8 mouse cellular contexts compared by ENCODE assay signal in genomic region chr19:40736680-40737512, GRCm38 (mm10). TPM values are rescaled to one million over a fixed set of nuclear protein-coding genes. Genes with fewer than 3 reads are reported as not detected.
DNase-seq lines count a peak whose midpoint lies in the region; ATAC-seq lines count a peak whose summit lies in the region.

No protein-coding gene starts in this region.

- peak overlapping the region; percentile 43 for H3K4me3 ChIP-seq in embryonic facial prominence, embryonic 10.5 days
- H3K4me3 ChIP-seq in intestine, embryonic 16.5 days (ENCODE audit: low read length), result no peak overlapping the region; the same call in 1 of the 2 replicates
- H3K4me3 ChIP-seq in midbrain, embryonic 11.5 days (ENCODE audit: low read depth, low read length), result no peak overlapping the region

- H3K36me3 ChIP-seq in embryonic facial prominence, embryonic 10.5 days (replicated peaks), result no peaks in the 10 kb centered on the region
- no peaks in the 10 kb centered on the region for H3K36me3 ChIP-seq in intestine, embryonic 16.5 days (ENCODE audit: control insufficient read depth, insufficient read depth, low read length)
- H3K36me3 ChIP-seq in midbrain, embryonic 11.5 days (ENCODE audit: control insufficient read depth, insufficient read depth, low read length), result no peaks in the 10 kb centered on the region

- peak; percentile 99 for ATAC-seq in granulocyte monocyte progenitor cell, adult 5-6 weeks (replicated peaks; ENCODE audit: poor library complexity, severe bottlenecking)
- peak; percentile 89 for ATAC-seq in intestine, embryonic 16.5 days
- peak; percentile 94 for ATAC-seq in midbrain, embryonic 11.5 days (ENCODE audit: low FRiP score)

- DNase-seq in urinary bladder, adult 18-20 months (ENCODE audit: low spot score in 2 of 2), result peak; percentile 29 to 31
- no peak for DNase-seq in urinary bladder, adult 2 months (ENCODE audit: low spot score)
- peak; percentile 88 for DNase-seq in embryonic facial prominence, embryonic 10.5 days (ENCODE audit: low spot score)
- peak; percentile 70 to 76 for DNase-seq in left cerebral cortex, postnatal 36 days (ENCODE audit: low spot score in 2 of 2)
- DNase-seq in midbrain, embryonic 11.5 days (ENCODE audit: low spot score, missing footprints), result peak; percentile 96
- DNase-seq in skeletal muscle tissue, adult 2 months (ENCODE audit: low read depth, low spot score), result peak; percentile 62

- H3K9ac ChIP-seq in intestine, embryonic 16.5 days (ENCODE audit: low read depth, low read length), result peak overlapping the region; percentile 57
- peak overlapping the region; percentile 63 for H3K9ac ChIP-seq in midbrain, embryonic 11.5 days (ENCODE audit: low read length)

- H3K4me1 ChIP-seq in embryonic facial prominence, embryonic 10.5 days, result peaks cover 11% of the 10 kb centered on the region
- H3K4me1 ChIP-seq in intestine, embryonic 16.5 days (ENCODE audit: control insufficient read depth, insufficient read depth, low read length), result 0 out of 2 replicates have a peak, but pooled peaks cover 7% of the 10 kb centered on the region
- no peaks in the 10 kb centered on the region for H3K4me1 ChIP-seq in midbrain, embryonic 11.5 days (ENCODE audit: control insufficient read depth, insufficient read depth, low read length)

- WGBS in embryonic facial prominence, embryonic 10.5 days, result 28% methylated on average over 17 of the region's 17 CpGs
- WGBS in intestine, embryonic 16.5 days, result 30% methylated on average over 17 of the region's 17 CpGs
- WGBS in midbrain, embryonic 11.5 days, result 28% methylated on average over 17 of the region's 17 CpGs

- peak overlapping the region; percentile 86 for H3K27ac ChIP-seq in embryonic facial prominence, embryonic 10.5 days (replicated peaks)
- H3K27ac ChIP-seq in intestine, embryonic 16.5 days (ENCODE audit: low read length), result no peak overlapping the region
- no peak overlapping the region for H3K27ac ChIP-seq in midbrain, embryonic 11.5 days (ENCODE audit: low read depth, low read length)

- no peaks in the 10 kb centered on the region for H3K27me3 ChIP-seq in embryonic facial prominence, embryonic 10.5 days (replicated peaks; ENCODE audit: low read depth, poor library complexity, severe bottlenecking)
- H3K27me3 ChIP-seq in intestine, embryonic 16.5 days (replicated peaks; ENCODE audit: control insufficient read depth, insufficient read depth, low read length), result no peaks in the 10 kb centered on the region
- no peaks in the 10 kb centered on the region for H3K27me3 ChIP-seq in midbrain, embryonic 11.5 days (ENCODE audit: control insufficient read depth, insufficient read depth, low read length)

- intact Hi-C loops in left cerebral cortex, postnatal 36 days (cut with DNase I), result no loop called here

- peak overlapping the region; percentile 55 for H3K4me2 ChIP-seq in intestine, embryonic 16.5 days (ENCODE audit: low read depth, low read length)
- H3K4me2 ChIP-seq in midbrain, embryonic 11.5 days, result peak overlapping the region; percentile 35

- H3K9me3 ChIP-seq in embryonic facial prominence, embryonic 10.5 days, result no peaks in the 10 kb centered on the region
- H3K9me3 ChIP-seq in intestine, embryonic 16.5 days (ENCODE audit: control insufficient read depth, low read length), result no peaks in the 10 kb centered on the region
- H3K9me3 ChIP-seq in midbrain, embryonic 11.5 days (ENCODE audit: control insufficient read depth, low read length), result no peaks in the 10 kb centered on the region

RNA-seq across cellular contexts. Expression of gene Cc2d2b, which starts 11.7 kb away (rescaled TPM):
- 0.07 and 0.12 TPM in 2 replicates for polyA plus RNA-seq in urinary bladder, adult 2 months (2012; rRNA removed)
- 0.22 and 0.38 TPM in 2 replicates for polyA plus RNA-seq in embryonic facial prominence, embryonic 10.5 days (2016; fragmentation: Nextera tagmentation; extraction: Ambion mirVana)
- not detected in 2 replicates for total RNA-seq in granulocyte monocyte progenitor cell, adult 5-6 weeks (2014; fragmentation: Nextera tagmentation)
- total RNA-seq in granulocyte monocyte progenitor cell, adult 5-6 weeks (2017), result 0.09 and 0.15 TPM in 2 replicates
- not detected in 2 replicates for polyA plus RNA-seq in intestine, embryonic 16.5 days (2015; fragmentation: Nextera tagmentation; extraction: Ambion mirVana)
- total RNA-seq in left cerebral cortex, postnatal 36 days (2021), result 1 to 10 TPM in 1 of 2 experiments, under 1 TPM in 1; 0.39 to 1.3 TPM
- 0.22 and 0.72 TPM in 2 replicates for polyA plus RNA-seq in midbrain, embryonic 11.5 days (2014; fragmentation: Nextera tagmentation; extraction: Ambion mirVana)
